Mouse (Mus musculus) megakaryocyte, embryonic 14.5 days (primary cell): ENCODE results near the gene Trmt61a.

ENCODE experiments used
- FLI1 ChIP-seq: IDR thresholded peaks from 2 replicates; pipeline ENCODE4 v1.6.1; 2012; ENCODE audit warnings: low read length, inconsistent platforms, mixed read lengths
- GATA1 ChIP-seq: IDR thresholded peaks from 3 replicates; pipeline ENCODE4 v1.6.1; 2012; ENCODE audit warnings: mixed read lengths, low read length, inconsistent platforms, borderline replicate concordance

GRCm38 (mm10) chr12:111660628-111661027, 17.3 kb upstream of the Trmt61a start:
- TF ChIP-seq FLI1: no peak
- no peak for TF ChIP-seq GATA1
